Mouse (Mus musculus): Measurements from ENCODE around the gene Tsc22d2. TPM values are rescaled to one million over a fixed set of nuclear protein-coding genes. Genes with fewer than 3 reads are reported as not detected.

Gene Tsc22d2
- 12.5 and 13.6 TPM in 2 replicates for polyA plus RNA-seq (2014; fragmentation: Nextera tagmentation; extraction: Ambion mirVana)

DNA sequence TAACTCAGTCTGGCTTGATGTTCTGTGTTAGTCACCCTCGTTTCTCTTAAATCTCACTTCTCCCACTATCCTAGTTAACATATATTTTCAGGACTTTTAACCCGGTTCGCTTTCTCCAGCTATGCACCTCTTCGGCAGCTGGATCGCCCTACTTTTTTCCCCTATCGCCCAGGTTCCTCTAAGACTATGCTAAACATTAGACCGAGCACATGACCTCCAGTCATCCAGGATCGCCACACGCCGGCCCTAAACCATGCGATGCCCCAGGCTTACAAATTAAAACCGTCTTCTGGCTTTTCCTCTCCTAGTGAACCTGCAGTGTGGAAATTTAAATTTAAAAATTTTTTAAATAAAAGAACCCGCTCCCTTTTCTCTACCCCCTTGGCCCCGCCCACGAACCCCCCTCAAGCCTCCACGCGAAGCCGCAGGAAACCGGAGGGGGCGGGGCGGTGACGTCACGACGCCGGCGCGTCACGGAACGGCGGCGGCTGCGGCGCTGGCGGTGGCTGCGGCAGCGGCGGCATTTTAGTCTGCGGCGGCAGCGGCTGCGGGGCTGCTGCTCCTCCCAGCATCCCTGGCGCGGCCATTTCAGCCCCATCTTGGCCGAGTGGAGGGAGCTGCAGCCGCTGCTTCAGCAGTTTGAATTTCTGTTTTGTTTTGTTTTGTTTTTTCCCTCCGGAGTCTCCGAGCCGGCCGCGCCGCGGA lies at the start of gene Tsc22d2:
Gene Tsc22d2 (plus strand): TSS at position 482 of the 705 bp plus-strand sequence.
- peaks cover 21% of the 10 kb centered on the region for H3K4me1 ChIP-seq (replicated peaks; ENCODE audit: control insufficient read depth, insufficient read depth, low read length)
- H3K9ac ChIP-seq: peak within 1 kb of the TSS; percentile 90
- H3K4me3 ChIP-seq (replicated peaks; ENCODE audit: low read length): peak within 1 kb of the TSS; percentile 67
- no peaks in the 10 kb centered on the region for H3K36me3 ChIP-seq (replicated peaks; ENCODE audit: control insufficient read depth, insufficient read depth)
- ATAC-seq (ENCODE audit: low FRiP score) (peak; percentile 84), DNase-seq (ENCODE audit: low spot score) (peak; percentile 98)
- peak within 1 kb of the TSS; percentile 92 for H3K4me2 ChIP-seq (replicated peaks)
- H3K27ac ChIP-seq: peak within 1 kb of the TSS; percentile 98
- under 1% methylated on average over 45 of the region's 52 CpGs for WGBS
- H3K9me3 ChIP-seq (ENCODE audit: control insufficient read depth, low read length): no peaks in the 10 kb centered on the region
- H3K27me3 ChIP-seq (ENCODE audit: control insufficient read depth, insufficient read depth, low read length): no peaks in the 10 kb centered on the region

DNA sequence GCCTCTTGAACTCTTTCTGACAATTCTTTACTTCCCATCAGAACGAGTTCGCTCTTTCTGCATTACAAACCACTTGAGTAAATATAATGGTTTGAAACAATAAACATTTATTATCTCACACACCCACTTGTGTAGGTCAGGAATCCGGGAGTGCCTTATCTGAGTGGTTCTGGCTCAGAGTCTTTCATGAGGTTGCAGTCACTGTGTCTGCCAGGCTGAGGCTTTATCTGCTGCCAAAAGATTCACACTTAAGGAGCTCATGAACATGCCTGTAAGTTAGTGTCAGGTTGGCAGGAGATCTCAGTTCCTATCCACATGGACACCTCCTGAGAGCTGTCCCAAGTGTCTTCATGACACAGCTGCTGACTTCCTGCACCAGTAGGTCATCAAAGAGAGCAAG lies 47.8 kb upstream of the Tsc22d2 start:
- Histone ChIP-seq H3K27me3 (ENCODE audit: control insufficient read depth, insufficient read depth, low read length) (no peaks in the 10 kb centered on the region), H3K9ac (no peak overlapping the region), H3K4me3 (replicated peaks; ENCODE audit: low read length) (no peak overlapping the region), H3K4me1 (replicated peaks; ENCODE audit: control insufficient read depth, insufficient read depth, low read length) (0 out of 2 replicates have a peak, but pooled peaks cover 3% of the 10 kb centered on the region), H3K27ac (no peak overlapping the region), H3K4me2 (replicated peaks) (no peak overlapping the region), H3K9me3 (ENCODE audit: control insufficient read depth, low read length) (no peaks in the 10 kb centered on the region), H3K36me3 (replicated peaks; ENCODE audit: control insufficient read depth, insufficient read depth) (no peaks in the 10 kb centered on the region)
- DNase-seq (ENCODE audit: low spot score): no peak
- WGBS: 79% methylated on average over 3 of the region's 3 CpGs
- ATAC-seq (ENCODE audit: low FRiP score): no peak

DNA sequence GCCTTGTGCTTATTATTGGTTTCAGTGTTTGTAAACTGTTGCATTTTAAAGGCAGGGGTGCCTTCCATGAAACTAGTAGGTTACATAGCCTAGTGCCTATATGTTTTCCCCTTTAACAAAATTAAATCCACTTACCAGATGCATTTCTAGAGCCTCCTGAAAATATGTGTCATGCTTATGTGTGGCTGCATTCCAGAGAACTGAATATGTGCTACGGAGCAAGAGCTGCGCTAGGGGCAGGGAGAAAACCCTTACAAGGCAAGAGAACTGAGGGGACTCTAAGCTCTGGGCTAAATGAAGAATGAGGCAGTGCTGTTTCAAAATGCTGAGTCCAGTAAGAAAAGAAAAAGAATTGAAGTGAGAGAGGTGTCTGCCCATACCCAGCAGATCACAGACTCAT lies 43.7 kb upstream of the Tsc22d2 start:
- Histone ChIP-seq H3K36me3 (replicated peaks; ENCODE audit: control insufficient read depth, insufficient read depth) (no peaks in the 10 kb centered on the region), H3K27ac (no peak overlapping the region), H3K27me3 (ENCODE audit: control insufficient read depth, insufficient read depth, low read length) (no peaks in the 10 kb centered on the region), H3K4me3 (replicated peaks; ENCODE audit: low read length) (no peak overlapping the region), H3K9me3 (ENCODE audit: control insufficient read depth, low read length) (no peaks in the 10 kb centered on the region), H3K4me2 (replicated peaks) (no peak overlapping the region), H3K4me1 (replicated peaks; ENCODE audit: control insufficient read depth, insufficient read depth, low read length) (peaks cover 9% of the 10 kb centered on the region; the same call in 1 of the 2 replicates), H3K9ac (no peak overlapping the region)
- 87% methylated on average over 2 of the region's 2 CpGs for WGBS
- no peak for DNase-seq (ENCODE audit: low spot score)
- ATAC-seq (ENCODE audit: low FRiP score): no peak

DNA sequence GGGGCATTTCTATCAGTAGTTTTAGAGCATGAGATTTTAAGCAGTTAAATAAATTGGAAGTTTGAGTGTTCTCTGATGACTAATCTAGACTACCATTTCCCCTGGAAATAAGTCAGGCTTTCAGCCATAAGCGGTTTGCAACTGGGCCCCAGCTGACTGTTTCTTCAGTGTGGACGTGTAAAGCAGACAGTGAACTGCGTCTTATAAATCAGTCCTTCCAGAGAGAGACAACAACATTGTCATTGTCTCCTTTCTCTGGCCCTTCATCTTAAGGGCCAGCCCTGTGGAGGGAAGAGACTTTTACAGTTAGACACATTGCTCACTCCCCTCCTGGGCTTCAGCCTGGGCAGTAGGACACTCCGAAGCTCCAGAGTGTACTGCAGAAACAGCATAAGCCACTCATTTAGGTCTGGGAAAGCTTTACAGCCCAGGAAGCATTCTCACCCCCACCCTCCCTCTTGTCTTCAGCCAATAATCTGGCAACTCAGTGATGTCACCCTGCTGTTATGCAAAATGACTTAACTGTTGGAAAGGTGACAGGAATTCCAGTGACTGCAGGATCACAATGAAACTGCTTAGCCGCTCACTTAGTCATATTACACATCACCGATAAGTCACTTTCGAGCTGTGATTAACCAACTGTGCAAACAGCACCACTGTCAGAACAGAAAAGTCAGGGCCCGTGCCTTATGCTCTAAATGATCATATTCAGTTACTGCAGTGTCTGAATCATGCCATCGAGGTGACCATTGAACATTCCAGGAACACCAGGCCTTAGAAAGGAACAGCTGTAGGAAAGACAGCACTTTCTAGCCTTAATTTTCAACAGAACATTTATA lies 42.2 kb upstream of the Tsc22d2 start:
- no peaks in the 10 kb centered on the region for H3K27me3 ChIP-seq (ENCODE audit: control insufficient read depth, insufficient read depth, low read length)
- H3K36me3 ChIP-seq (replicated peaks; ENCODE audit: control insufficient read depth, insufficient read depth): no peaks in the 10 kb centered on the region
- peaks cover 9% of the 10 kb centered on the region; the same call in 1 of the 2 replicates for H3K4me1 ChIP-seq (replicated peaks; ENCODE audit: control insufficient read depth, insufficient read depth, low read length)
- ATAC-seq (ENCODE audit: low FRiP score): peak; percentile 92
- H3K9me3 ChIP-seq (ENCODE audit: control insufficient read depth, low read length): no peaks in the 10 kb centered on the region
- H3K4me3 ChIP-seq (replicated peaks; ENCODE audit: low read length): peak overlapping the region; percentile 3
- peak overlapping the region; percentile 44 for H3K9ac ChIP-seq
- H3K27ac ChIP-seq: 0 out of 2 replicates have a peak overlapping the region, but pooled peaks have one; percentile 32
- peak overlapping the region; percentile 48 for H3K4me2 ChIP-seq (replicated peaks)
- WGBS: 6% methylated on average over 9 of the region's 9 CpGs
- peak; percentile 80 for DNase-seq (ENCODE audit: low spot score)

DNA sequence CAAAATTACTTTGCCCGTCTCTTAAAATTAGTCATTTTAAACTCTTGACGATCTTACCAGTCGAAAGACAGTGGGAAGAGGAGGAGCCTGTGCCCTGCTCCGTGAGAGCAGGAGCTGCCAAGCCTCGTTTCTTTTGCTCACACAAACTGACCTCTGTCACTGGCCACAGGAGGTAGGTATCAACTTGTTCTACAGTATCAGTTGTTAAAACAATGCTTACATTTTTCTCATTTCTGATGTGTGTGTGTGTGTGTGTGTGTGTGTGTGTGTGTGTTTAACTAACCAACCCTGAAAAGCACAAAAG lies 41.7 kb upstream of the Tsc22d2 start:
- no peak for ATAC-seq (ENCODE audit: low FRiP score)
- H3K9ac ChIP-seq: peak overlapping the region; percentile 44

DNA sequence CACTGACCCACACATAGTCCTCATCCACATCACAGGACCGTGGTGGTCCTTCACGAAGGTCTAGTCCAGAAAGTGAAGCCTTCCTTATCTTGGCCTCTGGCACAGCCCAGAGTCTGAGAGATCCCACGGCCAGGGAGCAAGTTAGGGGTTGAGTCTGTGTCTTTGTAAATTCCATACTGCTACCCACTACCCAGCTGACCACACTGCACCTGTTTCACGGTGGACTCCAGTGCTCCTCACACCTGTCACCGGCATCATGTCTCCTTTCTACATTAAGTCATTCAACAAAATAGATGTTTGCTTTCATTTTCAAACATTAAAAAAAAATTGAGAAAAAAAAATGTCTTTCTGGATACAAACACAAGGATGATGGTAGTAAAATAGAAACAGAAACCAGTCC lies 40.2 kb upstream of the Tsc22d2 start:
- DNase-seq (ENCODE audit: low spot score) (no peak), ATAC-seq (ENCODE audit: low FRiP score) (no peak)
- no peak overlapping the region for H3K27ac ChIP-seq
- H3K4me3 ChIP-seq (replicated peaks; ENCODE audit: low read length): no peak overlapping the region
- WGBS: 94% methylated on average over 5 of the region's 5 CpGs
- no peaks in the 10 kb centered on the region for H3K9me3 ChIP-seq (ENCODE audit: control insufficient read depth, low read length)
- no peaks in the 10 kb centered on the region for H3K36me3 ChIP-seq (replicated peaks; ENCODE audit: control insufficient read depth, insufficient read depth)
- no peaks in the 10 kb centered on the region for H3K27me3 ChIP-seq (ENCODE audit: control insufficient read depth, insufficient read depth, low read length)
- no peak overlapping the region for H3K9ac ChIP-seq
- peaks cover 9% of the 10 kb centered on the region; the same call in 1 of the 2 replicates for H3K4me1 ChIP-seq (replicated peaks; ENCODE audit: control insufficient read depth, insufficient read depth, low read length)
- no peak overlapping the region for H3K4me2 ChIP-seq (replicated peaks)

More for the DNA sequence above, 41.7 kb upstream of the Tsc22d2 start:
- Histone ChIP-seq H3K36me3 (replicated peaks; ENCODE audit: control insufficient read depth, insufficient read depth) (no peaks in the 10 kb centered on the region), H3K27ac (no peak overlapping the region), H3K9me3 (ENCODE audit: control insufficient read depth, low read length) (no peaks in the 10 kb centered on the region), H3K4me2 (replicated peaks) (peak overlapping the region; percentile 48), H3K4me1 (replicated peaks; ENCODE audit: control insufficient read depth, insufficient read depth, low read length) (peaks cover 9% of the 10 kb centered on the region; the same call in 1 of the 2 replicates), H3K4me3 (replicated peaks; ENCODE audit: low read length) (peak overlapping the region; percentile 3), H3K27me3 (ENCODE audit: control insufficient read depth, insufficient read depth, low read length) (no peaks in the 10 kb centered on the region)
- 8% methylated on average over 5 of the region's 5 CpGs for WGBS
- no peak for DNase-seq (ENCODE audit: low spot score)

DNA sequence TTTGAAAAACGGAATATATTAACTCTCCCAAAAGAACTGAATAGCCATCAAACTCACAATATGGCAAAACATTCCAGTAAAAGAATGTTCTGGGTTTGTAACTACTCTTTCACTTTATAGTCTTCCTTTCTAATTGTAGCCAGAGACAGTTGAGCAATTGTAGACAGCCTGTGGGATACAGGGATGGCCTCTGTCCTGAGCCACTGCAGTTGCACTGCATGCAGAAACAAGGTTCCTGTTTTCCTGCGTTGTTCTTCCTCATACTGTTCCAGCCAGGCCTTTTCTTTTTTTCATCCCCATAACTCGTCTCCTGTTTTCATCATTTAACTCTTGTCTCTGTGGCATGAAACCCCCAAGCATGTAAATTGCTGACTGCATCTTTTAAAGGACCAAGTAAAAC lies 37.8 kb upstream of the Tsc22d2 start:
- 72% methylated on average over 3 of the region's 3 CpGs for WGBS
- Histone ChIP-seq H3K4me3 (replicated peaks; ENCODE audit: low read length) (no peak overlapping the region), H3K4me2 (replicated peaks) (no peak overlapping the region), H3K9ac (no peak overlapping the region), H3K36me3 (replicated peaks; ENCODE audit: control insufficient read depth, insufficient read depth) (no peaks in the 10 kb centered on the region), H3K27me3 (ENCODE audit: control insufficient read depth, insufficient read depth, low read length) (no peaks in the 10 kb centered on the region), H3K4me1 (replicated peaks; ENCODE audit: control insufficient read depth, insufficient read depth, low read length) (peaks cover 6% of the 10 kb centered on the region; the same call in 1 of the 2 replicates), H3K27ac (no peak overlapping the region), H3K9me3 (ENCODE audit: control insufficient read depth, low read length) (no peaks in the 10 kb centered on the region)
- no peak for DNase-seq (ENCODE audit: low spot score)
- no peak for ATAC-seq (ENCODE audit: low FRiP score)

DNA sequence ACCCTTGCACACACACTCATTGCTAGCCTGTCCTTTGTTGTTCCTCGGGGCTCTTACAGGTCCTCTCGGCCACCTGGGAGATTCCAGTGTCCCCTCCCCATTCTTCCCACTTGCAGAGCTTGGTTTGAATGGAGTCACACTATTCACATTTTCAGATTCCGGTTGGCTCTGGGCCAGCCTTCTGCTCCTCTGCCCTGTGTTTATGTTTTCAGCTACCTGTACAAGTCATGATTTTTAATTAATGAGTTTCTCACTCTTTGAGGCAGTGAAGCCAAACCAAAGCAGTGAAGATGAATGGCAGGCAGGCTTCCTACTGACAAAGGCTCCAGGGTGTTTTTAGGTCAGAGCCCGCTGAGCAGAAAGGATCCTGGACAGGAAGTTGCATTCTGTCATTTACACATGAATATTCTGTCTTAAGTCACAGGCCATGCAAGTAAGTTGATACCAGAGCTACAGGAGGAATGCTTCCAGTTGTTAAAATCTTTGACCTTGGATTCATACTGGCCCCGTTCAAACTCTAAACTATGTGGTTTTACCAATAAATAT lies 36.9 kb upstream of the Tsc22d2 start:
- H3K4me2 ChIP-seq (replicated peaks): no peak overlapping the region
- no peak overlapping the region for H3K9ac ChIP-seq
- H3K4me1 ChIP-seq (replicated peaks; ENCODE audit: control insufficient read depth, insufficient read depth, low read length): no peaks in the 10 kb centered on the region
- H3K9me3 ChIP-seq (ENCODE audit: control insufficient read depth, low read length): no peaks in the 10 kb centered on the region
- ATAC-seq (ENCODE audit: low FRiP score) (no peak), DNase-seq (ENCODE audit: low spot score) (no peak)
- no peak overlapping the region for H3K27ac ChIP-seq
- no peak overlapping the region for H3K4me3 ChIP-seq (replicated peaks; ENCODE audit: low read length)
- WGBS: 34% methylated on average over 5 of the region's 5 CpGs
- no peaks in the 10 kb centered on the region for H3K27me3 ChIP-seq (ENCODE audit: control insufficient read depth, insufficient read depth, low read length)
- no peaks in the 10 kb centered on the region for H3K36me3 ChIP-seq (replicated peaks; ENCODE audit: control insufficient read depth, insufficient read depth)

DNA sequence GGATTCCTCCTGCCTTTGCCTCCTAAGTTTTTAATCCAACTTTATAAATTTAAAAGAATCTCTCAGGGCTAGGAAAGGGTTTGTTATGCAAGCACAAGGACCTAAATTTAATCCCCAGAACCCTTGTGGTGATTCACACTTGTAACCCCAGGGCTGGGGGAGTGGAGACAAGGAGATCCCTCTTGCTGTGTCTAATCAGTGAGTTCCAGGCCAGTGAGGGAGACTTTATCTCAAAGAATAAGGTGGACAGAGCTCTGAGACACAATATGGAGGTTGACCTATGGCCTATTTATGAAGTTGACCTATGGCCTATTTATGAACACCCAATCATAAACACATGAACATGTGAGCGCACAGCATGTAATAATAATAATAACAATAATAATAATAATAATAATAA lies 31.8 kb upstream of the Tsc22d2 start:
- Histone ChIP-seq H3K9me3 (ENCODE audit: control insufficient read depth, low read length) (no peaks in the 10 kb centered on the region), H3K9ac (no peak overlapping the region), H3K4me3 (replicated peaks; ENCODE audit: low read length) (no peak overlapping the region), H3K27me3 (ENCODE audit: control insufficient read depth, insufficient read depth, low read length) (no peaks in the 10 kb centered on the region), H3K4me1 (replicated peaks; ENCODE audit: control insufficient read depth, insufficient read depth, low read length) (no peaks in the 10 kb centered on the region), H3K4me2 (replicated peaks) (no peak overlapping the region), H3K36me3 (replicated peaks; ENCODE audit: control insufficient read depth, insufficient read depth) (no peaks in the 10 kb centered on the region), H3K27ac (no peak overlapping the region)
- ATAC-seq (ENCODE audit: low FRiP score) (no peak), DNase-seq (ENCODE audit: low spot score) (no peak)
- WGBS: 100% methylated on average over 1 of the region's 1 CpGs
